Mouse (Mus musculus): Measurements from ENCODE around the gene Aqp6. TPM values are rescaled to one million over a fixed set of nuclear protein-coding genes. Genes with fewer than 3 reads are reported as not detected.

Aqp6 gene
- not detected for total RNA-seq (2022)

DNA sequence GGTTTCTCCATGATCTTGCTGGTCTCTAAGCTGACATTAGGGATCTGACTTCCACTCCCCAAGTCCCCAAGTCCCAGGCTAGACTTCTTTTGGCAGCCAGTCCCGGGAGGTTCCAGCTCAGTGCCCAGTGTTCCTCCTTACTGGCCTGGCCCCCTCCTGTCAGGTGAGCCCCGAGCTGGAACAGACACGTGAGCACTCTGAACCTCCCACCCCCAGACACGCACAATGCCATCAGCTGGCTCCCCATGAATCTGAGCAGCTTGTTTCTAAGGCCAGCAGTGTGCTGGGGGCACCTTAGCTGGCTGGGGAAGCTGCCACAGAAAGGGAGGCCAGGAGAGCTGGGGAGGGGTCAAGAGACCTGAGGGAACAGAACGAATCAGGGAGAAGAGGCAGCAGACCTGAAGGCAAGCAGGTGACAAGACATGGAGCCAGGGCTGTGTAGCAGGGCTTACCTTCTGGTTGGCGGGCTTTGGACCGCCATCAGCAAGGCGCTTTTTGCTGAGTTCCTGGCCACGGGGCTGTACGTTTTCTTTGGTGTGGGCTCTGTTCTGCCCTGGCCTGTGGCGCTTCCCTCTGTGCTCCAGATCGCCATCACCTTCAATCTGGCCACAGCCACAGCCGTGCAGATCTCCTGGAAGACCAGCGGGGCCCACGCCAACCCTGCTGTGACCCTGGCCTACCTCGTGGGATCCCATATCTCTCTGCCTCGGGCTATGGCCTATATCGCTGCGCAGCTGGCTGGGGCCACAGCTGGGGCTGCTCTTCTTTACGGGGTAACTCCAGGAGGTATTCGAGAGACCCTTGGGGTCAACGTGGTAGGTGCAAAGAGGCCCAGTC, at the start of gene Aqp6:
TSS of gene Aqp6 (plus strand) at position 415 of the 837 bp plus-strand sequence.
- no peak for DNase-seq

GRCm38 (mm10) chr15:99553767-99554166, 47.4 kb upstream of the Aqp6 start:
- no peak for DNase-seq

DNA sequence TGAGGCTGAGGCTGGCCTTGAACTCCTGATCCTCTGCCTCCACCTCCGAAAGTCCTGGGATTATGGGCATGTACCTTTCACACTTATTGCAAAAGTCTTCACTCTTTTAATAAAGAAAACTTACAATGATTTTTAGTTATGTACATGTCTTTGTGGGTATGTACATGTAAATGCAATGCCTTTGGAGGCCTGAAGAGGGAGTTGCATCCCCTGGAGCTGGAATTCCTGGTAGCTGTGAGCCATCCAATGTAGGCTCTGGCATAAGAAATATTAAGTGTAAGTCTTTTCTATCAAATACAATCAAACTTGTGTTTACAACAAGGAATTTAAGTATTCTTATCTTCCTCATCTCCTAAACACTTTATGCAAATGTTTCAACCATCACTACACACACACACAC, 42.3 kb upstream of the Aqp6 start:
- DNase-seq, result no peak

DNA sequence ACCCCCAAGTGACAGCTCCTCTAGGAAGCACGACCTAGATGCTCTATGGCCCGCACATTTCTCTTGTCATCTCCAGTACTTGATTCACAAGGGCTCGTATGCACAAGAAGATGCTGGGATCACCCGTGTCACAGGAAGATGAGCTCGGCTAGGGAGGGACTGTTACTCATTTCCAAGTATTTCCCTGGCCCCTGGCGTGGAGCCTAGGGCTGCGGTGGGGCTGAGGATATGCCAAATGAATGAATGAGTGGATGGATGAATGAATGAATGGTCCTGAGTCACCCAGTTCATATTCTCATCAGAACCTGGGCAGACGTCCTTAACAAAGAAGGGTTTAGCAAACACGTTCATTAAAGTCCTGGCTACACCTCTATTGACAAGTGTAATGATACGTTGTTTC, 41.0 kb upstream of the Aqp6 start:
- no peak for DNase-seq

DNA sequence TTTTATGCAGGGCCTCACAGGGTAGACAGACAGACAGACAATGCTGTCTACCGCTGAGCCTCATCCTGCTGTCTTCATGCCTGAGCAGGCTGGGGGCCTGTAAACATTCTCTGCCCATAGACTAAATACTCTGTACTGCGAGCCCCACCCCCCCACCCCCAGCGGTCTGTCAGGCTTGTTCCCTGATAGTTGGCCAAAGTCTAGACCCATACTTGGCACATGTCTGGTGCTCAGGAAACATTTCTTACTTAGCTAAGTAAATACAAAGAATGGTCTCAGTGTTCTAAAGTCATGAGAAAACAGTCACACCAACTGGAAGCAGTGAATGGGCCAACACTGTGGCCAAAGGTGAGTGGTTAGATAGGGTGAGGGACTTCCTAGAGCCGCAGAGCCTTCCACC, 33.8 kb upstream of the Aqp6 start:
- DNase-seq, result no peak

DNA sequence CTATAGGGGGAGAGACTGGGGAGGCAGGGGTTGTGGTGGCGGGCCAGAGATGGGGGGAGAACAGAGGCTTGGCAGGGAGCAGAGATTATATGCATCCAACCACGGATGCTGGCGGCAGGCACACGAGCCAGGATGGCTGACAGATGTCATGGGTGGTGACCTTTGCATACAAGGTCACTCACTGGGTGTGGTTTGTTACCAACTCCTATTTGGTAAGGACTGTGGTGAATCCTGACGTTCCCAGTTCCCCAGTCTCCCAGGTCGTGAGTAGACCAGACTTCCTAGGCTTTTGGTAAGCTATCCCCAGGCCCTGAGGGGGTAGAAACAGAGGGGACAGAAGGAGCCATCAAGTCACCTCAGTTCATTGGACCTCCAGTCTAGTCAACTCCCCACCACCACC, 32.5 kb upstream of the Aqp6 start:
- no peak for DNase-seq

DNA sequence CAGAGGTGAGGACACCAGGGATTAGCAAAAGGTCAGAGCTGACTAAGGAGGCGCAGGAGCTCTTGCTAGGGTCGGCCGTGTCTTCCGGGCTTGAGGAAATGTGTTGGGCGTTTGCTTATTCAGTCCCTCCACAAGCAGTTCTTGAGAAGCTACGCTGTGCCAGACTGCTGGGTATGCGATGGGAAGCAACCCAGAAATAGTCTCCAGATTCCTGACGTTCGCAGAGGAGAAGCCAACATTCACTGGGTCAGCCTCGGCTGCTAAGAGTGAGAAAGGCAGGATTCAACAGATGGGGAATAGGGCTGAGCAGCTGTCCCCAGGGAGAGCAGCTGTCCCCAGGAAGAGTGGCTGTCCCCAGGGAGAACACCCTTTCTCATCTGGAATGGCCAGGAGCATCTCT, 32.1 kb upstream of the Aqp6 start:
- DNase-seq, result no peak

GRCm38 (mm10) chr15:99578802-99579485, 22.3 kb upstream of the Aqp6 start, which contains the start of gene Aqp2:
Gene Aqp2, plus strand, starts transcription at chr15:99579055.
- DNase-seq, result peak; percentile 25

DNA sequence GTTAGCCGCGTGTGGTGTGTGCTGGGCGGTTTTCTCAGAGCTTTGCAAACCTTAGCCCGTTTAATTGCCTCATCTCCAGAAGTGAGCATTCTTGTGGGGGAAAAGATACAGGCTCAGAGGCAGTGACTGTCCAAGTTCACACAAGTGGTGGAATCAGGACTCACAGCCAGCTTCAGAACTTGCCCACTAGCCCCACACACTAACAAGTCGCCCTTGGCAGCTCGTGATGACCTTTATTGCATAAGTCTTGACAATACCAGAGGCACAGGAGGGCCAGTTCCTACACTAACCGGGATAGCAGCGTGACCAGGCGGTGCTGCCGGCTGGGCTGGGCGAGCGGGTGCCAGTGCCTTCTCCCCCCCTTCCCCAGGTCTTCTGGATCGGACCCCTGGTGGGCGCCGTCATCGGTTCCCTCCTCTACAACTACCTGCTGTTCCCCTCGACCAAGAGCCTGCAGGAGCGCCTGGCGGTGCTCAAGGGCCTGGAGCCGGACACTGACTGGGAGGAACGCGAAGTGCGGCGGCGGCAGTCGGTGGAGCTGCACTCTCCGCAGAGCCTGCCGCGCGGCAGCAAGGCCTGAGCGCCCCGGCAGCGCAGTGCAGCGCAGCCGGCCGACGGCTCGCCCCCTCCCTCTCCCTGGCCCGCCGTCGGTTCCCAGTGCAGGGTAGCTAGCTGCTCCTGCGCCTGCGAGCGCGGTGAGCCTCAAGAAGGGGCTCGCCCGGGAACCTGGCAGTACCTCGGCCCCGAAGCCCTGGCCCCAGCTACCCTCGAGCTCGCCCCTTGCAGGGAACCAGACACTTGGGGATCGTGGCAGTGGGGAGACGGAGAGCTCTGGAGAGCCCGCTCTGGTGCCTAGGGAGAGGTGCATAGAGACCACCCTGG, 17.5 kb upstream of the Aqp6 start:
- DNase-seq, result no peak

GRCm38 (mm10) chr15:99584407-99585202, 16.6 kb upstream of the Aqp6 start:
- no peak for DNase-seq

GRCm38 (mm10) chr15:99585741-99586140, 15.5 kb upstream of the Aqp6 start:
- DNase-seq, result peak; percentile 38

DNA sequence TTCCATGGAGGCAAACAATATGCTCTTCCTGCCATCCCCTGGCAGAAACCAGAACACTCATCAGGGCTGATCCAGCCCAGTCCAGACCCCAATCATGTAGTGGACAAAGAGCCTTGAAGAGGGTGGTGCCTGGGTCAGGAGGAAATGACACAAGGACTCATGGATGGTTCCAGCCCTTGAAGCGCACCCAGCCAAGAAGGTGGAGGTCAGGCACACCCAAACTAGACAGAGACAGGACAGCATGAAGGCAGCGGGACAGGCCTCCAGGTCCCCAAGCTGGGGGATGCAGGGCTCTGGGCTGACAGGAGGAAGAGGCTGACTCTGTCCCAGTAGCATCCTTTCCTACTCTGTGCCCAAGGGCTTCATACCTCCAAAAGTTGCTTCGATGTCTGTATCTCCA, 14.7 kb upstream of the Aqp6 start:
- no peak for DNase-seq

DNA sequence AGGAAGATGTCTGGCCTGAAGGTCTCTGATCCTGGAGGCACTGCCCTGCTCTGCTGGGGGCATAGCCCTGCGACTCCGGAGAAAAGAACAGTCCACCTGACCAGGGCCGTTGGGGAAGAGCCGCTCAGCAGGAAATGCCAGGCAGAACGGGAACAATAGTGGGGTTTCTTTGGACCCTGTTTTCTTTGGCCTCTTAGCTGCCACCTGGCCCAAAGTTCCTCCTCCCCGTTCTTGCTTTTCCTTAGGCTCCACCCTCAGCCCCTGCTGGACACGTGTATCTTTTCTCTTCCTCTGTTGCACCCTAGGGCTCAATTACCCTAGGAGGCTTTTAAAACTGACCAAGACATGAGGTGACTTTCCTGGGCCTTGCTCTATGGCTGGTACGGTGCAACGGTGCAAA, 12.0 kb upstream of the Aqp6 start:
- DNase-seq, result no peak

DNA sequence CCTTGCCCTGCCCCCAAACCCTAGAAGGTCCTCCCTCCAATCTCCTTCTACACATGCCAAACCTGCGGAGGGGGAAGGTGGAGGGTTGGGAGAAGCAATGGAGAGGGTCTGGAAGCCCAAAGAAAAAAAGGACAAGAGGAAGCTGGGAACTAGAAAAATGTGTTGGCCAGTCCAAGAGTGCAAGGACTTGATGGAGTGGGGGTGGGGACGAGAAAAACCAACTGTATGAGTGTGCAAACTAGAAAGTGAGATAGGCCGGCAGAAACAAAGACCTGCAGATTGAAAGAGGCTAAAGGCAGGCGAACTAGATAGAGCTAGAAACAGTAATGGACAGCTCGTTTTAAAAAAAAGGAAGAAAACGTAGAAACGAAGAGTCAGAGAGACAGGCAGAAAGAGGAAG, 11.5 kb upstream of the Aqp6 start:
- DNase-seq, result no peak

GRCm38 (mm10) chr15:99590429-99591084, 10.6 kb upstream of the Aqp6 start, which contains the start of gene Aqp5:
Gene Aqp5, plus strand, starts transcription at chr15:99590782.
- DNase-seq, result no peak

- DNase-seq, result peak; percentile 47
Measured at GRCm38 (mm10) chr15:99592177-99592576, 9.0 kb upstream of the Aqp6 start.

GRCm38 (mm10) chr15:99592877-99593276, 8.3 kb upstream of the Aqp6 start:
- DNase-seq, result no peak

GRCm38 (mm10) chr15:99594951-99595350, 6.2 kb upstream of the Aqp6 start:
- DNase-seq, result no peak

- peak; percentile 70 for DNase-seq
Measured at GRCm38 (mm10) chr15:99596056-99596687, 5.0 kb upstream of the Aqp6 start.

DNA sequence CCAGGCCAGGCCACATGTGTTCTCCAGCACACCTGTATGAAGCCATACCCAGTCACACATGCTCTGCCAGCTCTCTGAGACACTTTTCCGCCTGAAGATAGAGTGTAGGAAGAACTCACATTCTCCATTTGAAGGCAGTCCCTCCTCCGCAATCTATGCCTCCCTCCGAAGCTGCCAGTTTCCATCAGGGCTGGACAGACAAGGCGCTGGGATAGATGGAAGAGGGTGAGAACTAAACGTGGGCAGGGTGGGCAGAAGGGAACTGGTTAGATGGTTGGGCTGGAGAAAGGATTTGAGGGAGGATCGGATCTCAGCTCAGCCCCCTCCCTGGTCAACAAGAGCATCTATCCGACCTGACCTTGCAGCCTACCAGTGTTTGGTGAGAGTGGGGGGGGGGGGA, 4.4 kb upstream of the Aqp6 start:
- no peak for DNase-seq

DNA sequence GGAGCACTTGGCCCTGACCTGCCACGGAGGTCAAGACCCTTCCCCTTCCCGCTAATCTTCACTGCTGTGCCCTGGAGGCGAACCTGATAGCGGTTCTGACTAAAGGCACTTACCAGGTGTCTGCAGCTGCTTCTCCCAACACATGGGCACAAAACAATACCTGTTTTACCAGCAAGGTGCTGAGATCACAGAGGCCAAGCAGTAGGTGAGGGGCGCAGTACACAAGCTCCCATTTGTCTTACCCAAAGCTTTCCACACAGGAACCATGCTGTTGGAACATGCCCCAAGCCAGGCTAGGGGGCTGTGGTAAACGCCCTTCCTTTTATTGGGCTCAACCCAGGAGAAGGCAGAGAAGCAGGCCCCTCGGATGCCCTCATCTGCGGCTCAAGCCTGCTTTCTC, 3.6 kb upstream of the Aqp6 start:
- DNase-seq, result no peak

All from adrenal gland, adult 8-10 months (tissue).